Mouse (Mus musculus) midbrain, embryonic 11.5 days (tissue): ENCODE results near the gene Cenpq. TPM values are rescaled to one million over a fixed set of nuclear protein-coding genes. Genes with fewer than 3 reads are reported as not detected.

Source experiments
- ATAC-seq: fragments of 200-750 bp; cut with Nextera tagmentation; 2 replicates; pipeline ENCODE4 v1.8.0; 2017; ENCODE audit warnings: moderate TSS enrichment, moderate library complexity; ENCODE audit not compliant: low FRiP score
- DNase-seq: peaks from one replicate; pipeline ENCODE4 v3.0.0; 2015; ENCODE audit warnings: low spot score; ENCODE audit errors: missing footprints
- H3K27ac ChIP-seq: fragments of 300-500 bp; sonication (generic); 2 replicates; pipeline ENCODE4 v1.5.1; 2014; ENCODE audit warnings: low read depth, low read length
- H3K27me3 ChIP-seq: fragments of 300-500 bp; sonication (generic); 2 replicates; pipeline ENCODE4 v1.6.1; 2014; ENCODE audit warnings: mild to moderate bottlenecking, low read length, moderate library complexity, mixed read lengths; ENCODE audit not compliant: control insufficient read depth, insufficient read depth
- H3K36me3 ChIP-seq: fragments of 300-500 bp; sonication (generic); 2 replicates; pipeline ENCODE4 v1.6.1; 2014; ENCODE audit warnings: mild to moderate bottlenecking, low read length, moderate library complexity, mixed read lengths; ENCODE audit not compliant: control insufficient read depth, insufficient read depth
- H3K4me1 ChIP-seq: fragments of 300-500 bp; sonication (generic); 2 replicates; pipeline ENCODE4 v1.6.1; 2014; ENCODE audit warnings: low read length; ENCODE audit not compliant: control insufficient read depth, insufficient read depth
- H3K4me2 ChIP-seq: fragments of 300-500 bp; sonication (generic); 2 replicates; pipeline ENCODE4 v1.6.1; 2014; ENCODE audit warnings: mild to moderate bottlenecking, moderate library complexity
- H3K4me3 ChIP-seq: fragments of 300-500 bp; sonication (generic); 2 replicates; pipeline ENCODE4 v1.5.1; 2014; ENCODE audit warnings: low read depth, low read length
- H3K9ac ChIP-seq: fragments of 300-500 bp; sonication (generic); 2 replicates; pipeline ENCODE4 v1.6.1; 2014; ENCODE audit warnings: low read length
- H3K9me3 ChIP-seq: fragments of 300-500 bp; sonication (generic); 2 replicates; pipeline ENCODE4 v1.6.1; 2016; ENCODE audit warnings: low read length; ENCODE audit not compliant: control insufficient read depth
- WGBS: fragments of 180-500 bp; shearing (Covaris S2); extraction: QIAGEN DNeasy Blood & Tissue Kit; methylation state at CpG from one replicate; pipeline ENCODE4 v1.1.7; 2014; 5-methylcytosine and 5-hydroxymethylcytosine counted together
- polyA plus RNA-seq: library from polyadenylated mRNA; unstranded; fragments of >200 nt; fragmentation: Nextera tagmentation; extraction: Ambion mirVana; gene quantifications from 2 replicates; pipeline ENCODE4 v1.2.1, GENCODE M21; 2014

Gene Cenpq
- polyA plus RNA-seq: 44.1 and 47.8 TPM in 2 replicates

GRCm38 (mm10) chr17:40934420-40935231 lies at the start of gene Cenpq, which contains the start of gene Mut:
Gene Cenpq, minus strand, starts transcription at chr17:40935047.
Gene Mut, plus strand, starts transcription at chr17:40934685.
- Histone ChIP-seq H3K4me2 (peak within 1 kb of the TSS; percentile 59), H3K9ac (peak within 1 kb of the TSS; percentile 68), H3K9me3 (no peaks in the 10 kb centered on the region), H3K27me3 (no peaks in the 10 kb centered on the region), H3K27ac (peak within 1 kb of the TSS; percentile 63), H3K4me1 (peaks cover 3% of the 10 kb centered on the region; the same call in 1 of the 2 replicates), H3K4me3 (peak within 1 kb of the TSS; percentile 62), H3K36me3 (no peaks in the 10 kb centered on the region)
- DNase-seq (peak; percentile 99), ATAC-seq (peak; percentile 100)
- WGBS: under 1% methylated on average over 50 of the region's 50 CpGs

GRCm38 (mm10) chr17:40977914-40978313 lies 43.1 kb upstream of the Cenpq start:
- ATAC-seq (no peak), DNase-seq (no peak)
- H3K9ac ChIP-seq: no peak overlapping the region
- no peak overlapping the region for H3K4me3 ChIP-seq
- no peaks in the 10 kb centered on the region for H3K9me3 ChIP-seq
- H3K36me3 ChIP-seq: no peaks in the 10 kb centered on the region
- no peaks in the 10 kb centered on the region for H3K4me1 ChIP-seq
- H3K27me3 ChIP-seq: no peaks in the 10 kb centered on the region
- WGBS: 78% methylated on average over 11 of the region's 11 CpGs
- no peak overlapping the region for H3K4me2 ChIP-seq
- no peak overlapping the region for H3K27ac ChIP-seq

GRCm38 (mm10) chr17:40948518-40948917 lies 13.7 kb upstream of the Cenpq start:
- Histone ChIP-seq H3K4me3 (no peak overlapping the region), H3K27me3 (no peaks in the 10 kb centered on the region), H3K36me3 (0 out of 2 replicates have a peak, but pooled peaks cover 3% of the 10 kb centered on the region), H3K9me3 (no peaks in the 10 kb centered on the region), H3K9ac (no peak overlapping the region), H3K4me1 (no peaks in the 10 kb centered on the region), H3K27ac (no peak overlapping the region), H3K4me2 (no peak overlapping the region)
- no peak for DNase-seq
- WGBS: 87% methylated on average over 3 of the region's 3 CpGs
- no peak for ATAC-seq

GRCm38 (mm10) chr17:40933985-40934384 lies 862 bp downstream of the Cenpq start:
- Histone ChIP-seq H3K27me3 (no peaks in the 10 kb centered on the region), H3K9ac (peak overlapping the region; percentile 68), H3K9me3 (no peaks in the 10 kb centered on the region), H3K4me3 (peak overlapping the region; percentile 62), H3K4me2 (peak overlapping the region; percentile 59), H3K36me3 (no peaks in the 10 kb centered on the region), H3K4me1 (peaks cover 3% of the 10 kb centered on the region; the same call in 1 of the 2 replicates), H3K27ac (no peak overlapping the region)
- DNase-seq (peak; percentile 88), ATAC-seq (peak; percentile 55)
- 2% methylated on average over 14 of the region's 14 CpGs for WGBS

- DNase-seq: no peak
- Histone ChIP-seq H3K36me3 (no peaks in the 10 kb centered on the region), H3K9me3 (no peaks in the 10 kb centered on the region), H3K27ac (no peak overlapping the region), H3K4me3 (no peak overlapping the region), H3K4me2 (no peak overlapping the region), H3K27me3 (no peaks in the 10 kb centered on the region), H3K4me1 (no peaks in the 10 kb centered on the region), H3K9ac (no peak overlapping the region)
- WGBS: 94% methylated on average over 1 of the region's 2 CpGs
- no peak for ATAC-seq
These were observed 19.3 kb downstream of the Cenpq start for GRCm38 (mm10) chr17:40915499-40915898.

- H3K4me2 ChIP-seq: no peak within 1 kb of the TSS
- 89% methylated on average over 2 of the region's 2 CpGs for WGBS
- DNase-seq (no peak), ATAC-seq (no peak)
- H3K27ac ChIP-seq: no peak within 1 kb of the TSS
- H3K36me3 ChIP-seq: no peaks in the 10 kb centered on the region
- H3K4me1 ChIP-seq: no peaks in the 10 kb centered on the region
- no peaks in the 10 kb centered on the region for H3K9me3 ChIP-seq
- no peaks in the 10 kb centered on the region for H3K27me3 ChIP-seq
- H3K4me3 ChIP-seq: no peak within 1 kb of the TSS
- no peak within 1 kb of the TSS for H3K9ac ChIP-seq
These were observed 20.6 kb downstream of the Cenpq start, which contains the start of gene Glyatl3 for GRCm38 (mm10) chr17:40914250-40914649. Gene Glyatl3, minus strand, starts transcription at chr17:40914350.

GRCm38 (mm10) chr17:40904721-40905154 lies 30.1 kb downstream of the Cenpq start:
- peak; percentile 68; the same call in 1 of the 2 replicates for ATAC-seq

GRCm38 (mm10) chr17:40904056-40904597 lies 30.7 kb downstream of the Cenpq start:
- H3K27ac ChIP-seq: no peak overlapping the region
- H3K4me1 ChIP-seq: peaks cover 3% of the 10 kb centered on the region; the same call in 1 of the 2 replicates
- H3K4me3 ChIP-seq: no peak overlapping the region
- DNase-seq (no peak), ATAC-seq (peak; percentile 27)
- H3K4me2 ChIP-seq: peak overlapping the region; percentile 29; the same call in 1 of the 2 replicates
- 12% methylated on average over 11 of the region's 11 CpGs for WGBS
- no peaks in the 10 kb centered on the region for H3K9me3 ChIP-seq
- H3K9ac ChIP-seq: no peak overlapping the region
- no peaks in the 10 kb centered on the region for H3K36me3 ChIP-seq
- H3K27me3 ChIP-seq: no peaks in the 10 kb centered on the region

More at GRCm38 (mm10) chr17:40904721-40905154, 30.1 kb downstream of the Cenpq start:
- Histone ChIP-seq H3K27me3 (no peaks in the 10 kb centered on the region), H3K9me3 (no peaks in the 10 kb centered on the region), H3K36me3 (no peaks in the 10 kb centered on the region), H3K4me1 (peaks cover 3% of the 10 kb centered on the region; the same call in 1 of the 2 replicates), H3K27ac (no peak overlapping the region), H3K9ac (no peak overlapping the region), H3K4me3 (no peak overlapping the region), H3K4me2 (peak overlapping the region; percentile 29)
- WGBS: 10% methylated on average over 13 of the region's 14 CpGs
- peak; percentile 85 for DNase-seq

- 76% methylated on average over 4 of the region's 4 CpGs for WGBS
- no peak for ATAC-seq
- no peaks in the 10 kb centered on the region for H3K36me3 ChIP-seq
These were observed 31.5 kb downstream of the Cenpq start for GRCm38 (mm10) chr17:40903345-40903744.

More at GRCm38 (mm10) chr17:40903345-40903744, 31.5 kb downstream of the Cenpq start:
- Histone ChIP-seq H3K4me3 (no peak overlapping the region), H3K27ac (no peak overlapping the region), H3K4me1 (peaks cover 3% of the 10 kb centered on the region; the same call in 1 of the 2 replicates), H3K27me3 (no peaks in the 10 kb centered on the region), H3K9ac (no peak overlapping the region), H3K9me3 (no peaks in the 10 kb centered on the region), H3K4me2 (no peak overlapping the region)
- no peak for DNase-seq
